Mouse (Mus musculus) thymus, postnatal 4 days (tissue): ENCODE results near the gene Mrps6.

Experiments
- DNase-seq: peaks from one replicate; pipeline ENCODE4 v3.0.0; 2021

The Mrps6 gene

DNA sequence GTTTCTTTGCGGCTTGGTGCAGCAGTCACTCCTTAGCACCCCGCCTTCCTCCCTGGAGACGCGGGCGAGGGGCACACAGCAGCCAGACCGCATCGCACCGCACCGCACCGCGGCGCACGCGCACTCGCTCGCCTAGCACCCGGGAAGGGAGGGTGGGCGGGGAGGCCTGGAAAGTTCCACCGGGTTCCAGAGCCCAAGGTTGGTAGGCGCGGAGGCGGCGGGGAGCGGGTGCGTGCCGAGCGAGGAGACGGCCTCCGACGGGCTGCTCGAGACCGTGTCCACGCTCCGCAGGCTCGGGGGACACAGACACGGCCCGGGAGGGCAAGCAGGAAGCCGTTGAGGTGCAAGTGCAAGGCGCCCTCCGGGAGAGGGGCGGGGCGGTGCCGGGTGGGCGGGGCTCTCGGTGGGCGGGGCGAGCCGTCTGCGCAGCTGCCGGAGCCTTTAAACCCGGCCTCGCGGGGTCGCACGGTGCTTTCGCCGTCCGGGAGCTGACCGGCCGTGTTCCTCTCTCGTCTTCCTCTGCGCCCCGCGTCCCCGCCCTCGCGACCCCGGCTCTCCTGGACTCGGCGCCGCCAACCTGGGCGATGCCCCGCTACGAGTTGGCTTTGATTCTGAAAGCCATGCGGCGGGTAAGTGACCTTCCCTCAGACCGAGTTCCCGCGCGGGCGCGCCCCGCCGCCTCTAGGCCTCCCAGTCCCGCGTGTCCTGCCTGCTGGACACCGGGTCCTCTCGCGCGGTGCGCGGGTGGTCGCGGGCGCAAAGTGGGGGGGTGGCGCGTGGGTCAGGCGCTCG lies at the start of gene Mrps6, which contains the start of the genes Gm49711 and Slc5a3:
Gene Mrps6 (plus strand): TSS at position 419 of the 792 bp plus-strand sequence.
Gene Gm49711 (plus strand): TSS at position 465 of the 792 bp plus-strand sequence.
Gene Slc5a3 (plus strand): TSS at position 471 of the 792 bp plus-strand sequence.
- peak; percentile 92 for DNase-seq

- DNase-seq, result no peak
Observed at GRCm38 (mm10) chr16:92009586-92009985, 48.5 kb upstream of the Mrps6 start.

DNA sequence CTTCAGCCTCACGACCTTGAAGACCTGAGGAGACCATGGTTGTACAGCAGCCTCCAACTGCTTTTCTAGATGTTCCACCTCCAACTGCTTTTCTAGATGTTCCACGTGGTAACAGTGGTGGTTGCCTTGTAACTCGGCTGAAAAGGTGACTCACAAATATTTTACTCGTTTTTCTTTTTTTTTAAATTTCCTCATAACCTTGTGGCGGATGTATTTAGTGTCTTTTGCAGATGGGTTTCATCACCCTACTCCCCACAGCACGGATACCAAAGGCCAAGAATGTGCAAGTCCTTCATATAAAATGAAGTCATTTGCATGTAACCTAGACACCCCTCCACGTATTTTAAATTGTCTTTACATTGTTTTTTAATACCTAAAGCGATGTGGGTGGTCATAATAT lies 41.3 kb upstream of the Mrps6 start:
- DNase-seq, result no peak

GRCm38 (mm10) chr16:92019141-92020118 lies 38.6 kb upstream of the Mrps6 start:
- DNase-seq, result peak; percentile 76

DNA sequence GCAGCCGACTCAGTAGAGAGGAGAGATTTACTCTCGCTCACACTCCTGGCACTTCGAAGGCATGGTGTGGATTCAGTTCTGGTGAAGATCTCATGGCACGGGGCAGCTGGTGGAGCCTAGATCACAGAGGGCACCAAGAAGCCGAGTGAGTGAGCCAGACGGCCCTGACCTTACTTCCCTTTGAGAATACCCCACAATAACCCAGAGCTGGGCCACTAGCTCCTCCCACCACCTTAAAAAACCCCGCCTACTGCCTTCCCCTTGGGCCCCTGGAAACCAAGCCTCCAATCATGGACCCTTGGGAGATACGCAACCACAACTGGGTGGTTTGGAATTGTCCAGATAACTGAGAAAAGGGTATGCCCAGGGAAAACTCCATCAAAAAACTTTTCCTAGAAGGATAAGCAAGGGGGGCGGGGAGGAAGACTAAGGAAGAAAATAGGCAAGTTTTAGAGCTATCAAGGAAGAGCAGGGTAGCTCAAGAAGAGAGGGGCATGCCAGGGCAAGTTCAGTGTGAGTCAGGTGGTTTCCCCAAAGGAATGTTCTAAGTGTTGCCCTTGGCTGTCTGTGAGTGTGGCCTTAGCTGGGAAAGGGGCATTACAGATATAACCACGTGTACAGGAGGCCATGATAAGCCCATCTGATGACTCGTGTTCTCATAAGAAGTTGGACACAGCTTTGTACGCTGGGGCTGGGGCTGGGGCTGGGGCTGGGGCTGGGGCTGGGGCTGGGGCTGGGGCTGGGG lies 36.2 kb upstream of the Mrps6 start:
- no peak for DNase-seq

- DNase-seq, result no peak
Observed at GRCm38 (mm10) chr16:92022494-92023283, 35.4 kb upstream of the Mrps6 start.

DNA sequence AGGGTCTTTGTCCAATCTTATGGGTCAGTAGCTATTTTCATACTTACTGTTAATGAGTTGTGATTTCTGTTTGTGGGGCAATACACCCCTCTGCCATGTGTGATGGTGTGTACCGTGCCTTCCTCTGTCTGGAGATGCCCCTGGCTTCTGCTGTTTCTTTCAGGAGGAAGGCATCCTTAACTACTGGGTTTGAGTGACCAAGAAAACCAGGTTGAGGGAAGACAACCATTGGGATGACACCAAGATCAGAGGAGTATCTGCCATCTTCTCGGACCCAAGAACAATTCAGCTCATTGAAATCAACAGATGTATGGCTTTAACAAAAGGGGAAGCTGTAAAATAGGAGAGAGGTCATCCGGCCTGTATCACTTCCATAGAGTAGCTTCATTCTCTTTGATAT lies 24.8 kb upstream of the Mrps6 start:
- DNase-seq, result no peak

- DNase-seq, result no peak
Observed at GRCm38 (mm10) chr16:92034676-92035075, 23.4 kb upstream of the Mrps6 start.

GRCm38 (mm10) chr16:92036701-92037100 lies 21.4 kb upstream of the Mrps6 start:
- DNase-seq, result no peak

DNA sequence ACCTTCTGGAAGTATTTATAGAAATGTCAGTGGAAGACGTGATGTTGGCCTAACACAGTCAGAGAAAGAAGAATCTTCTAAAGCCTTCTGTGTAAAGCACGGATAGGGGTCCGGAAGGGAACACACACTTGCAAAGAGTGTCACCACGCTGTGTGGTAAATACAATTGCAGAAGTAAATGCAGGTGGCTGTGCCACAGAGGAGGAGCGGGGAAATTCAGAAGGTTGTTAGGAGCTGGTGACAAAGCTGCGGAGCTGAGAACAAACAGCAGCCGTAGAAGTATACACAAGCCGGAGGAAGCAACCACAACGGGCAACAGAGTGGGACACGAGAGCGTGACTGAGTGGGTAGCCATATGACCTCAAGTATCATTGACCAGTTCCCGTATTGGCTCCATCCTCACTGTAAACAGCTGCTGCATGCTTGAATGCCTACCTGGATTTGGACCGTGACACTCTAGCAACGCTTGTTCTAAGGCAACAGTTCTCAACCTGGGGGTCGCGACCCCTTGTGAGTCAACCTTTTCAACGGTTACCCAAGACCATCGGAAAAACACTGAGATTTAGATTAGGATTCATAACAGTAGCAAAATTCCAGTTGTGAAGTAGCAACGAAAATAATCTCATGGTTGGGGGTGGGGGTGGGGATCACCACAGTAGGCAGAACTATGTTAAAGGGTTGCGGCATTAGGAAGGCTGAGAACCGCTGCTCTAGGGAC lies 20.0 kb upstream of the Mrps6 start:
- DNase-seq, result peak; percentile 54

DNA sequence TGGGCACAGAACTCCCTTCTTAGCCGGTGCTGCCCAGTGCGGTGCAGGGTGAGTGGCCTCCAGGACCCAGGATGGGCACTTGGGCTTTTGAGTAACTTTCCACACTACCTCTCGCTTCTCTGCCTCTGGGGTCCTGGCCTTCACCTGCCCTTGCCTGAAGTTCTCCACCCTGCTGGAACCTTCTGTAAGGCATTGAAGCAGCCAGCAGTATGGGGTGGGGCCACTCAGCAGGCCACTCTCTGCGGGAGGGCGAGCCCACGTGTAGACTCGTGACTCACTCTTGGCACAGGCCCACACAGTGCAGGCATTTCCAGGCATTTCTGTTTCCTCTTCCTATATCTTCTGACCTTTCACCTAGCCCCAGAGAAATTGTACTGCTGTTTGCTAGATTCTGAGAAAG lies 18.6 kb upstream of the Mrps6 start:
- DNase-seq, result no peak

GRCm38 (mm10) chr16:92039966-92040365 lies 18.1 kb upstream of the Mrps6 start:
- no peak for DNase-seq

- DNase-seq, result no peak
Observed at GRCm38 (mm10) chr16:92051777-92052310, 6.2 kb upstream of the Mrps6 start.

- no peak for DNase-seq
Observed at GRCm38 (mm10) chr16:92052569-92052968, 5.5 kb upstream of the Mrps6 start.

DNA sequence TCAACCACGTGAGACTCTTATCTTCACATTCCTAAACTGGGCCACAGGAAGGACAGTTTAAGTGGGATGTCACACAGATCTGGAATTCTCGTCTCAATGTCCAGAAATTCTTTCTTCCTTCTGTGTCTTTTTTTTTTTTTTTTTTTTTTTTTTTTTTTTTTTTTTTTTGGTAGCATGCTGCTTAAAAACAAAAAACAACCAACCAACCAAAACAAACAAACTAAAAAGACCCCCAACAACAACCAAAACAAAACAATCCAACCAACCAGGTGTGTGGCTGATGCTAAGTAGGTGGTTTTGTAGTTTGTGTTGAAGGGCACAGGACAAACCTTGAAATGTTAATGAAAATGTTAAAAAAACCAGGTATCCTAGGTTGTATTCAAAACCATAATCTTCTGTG lies 1.4 kb upstream of the Mrps6 start:
- DNase-seq, result no peak

GRCm38 (mm10) chr16:92057456-92057851 lies 616 bp upstream of the Mrps6 start:
- DNase-seq, result no peak

GRCm38 (mm10) chr16:92058644-92059620 lies 862 bp downstream of the Mrps6 start:
- DNase-seq, result peak; percentile 47

DNA sequence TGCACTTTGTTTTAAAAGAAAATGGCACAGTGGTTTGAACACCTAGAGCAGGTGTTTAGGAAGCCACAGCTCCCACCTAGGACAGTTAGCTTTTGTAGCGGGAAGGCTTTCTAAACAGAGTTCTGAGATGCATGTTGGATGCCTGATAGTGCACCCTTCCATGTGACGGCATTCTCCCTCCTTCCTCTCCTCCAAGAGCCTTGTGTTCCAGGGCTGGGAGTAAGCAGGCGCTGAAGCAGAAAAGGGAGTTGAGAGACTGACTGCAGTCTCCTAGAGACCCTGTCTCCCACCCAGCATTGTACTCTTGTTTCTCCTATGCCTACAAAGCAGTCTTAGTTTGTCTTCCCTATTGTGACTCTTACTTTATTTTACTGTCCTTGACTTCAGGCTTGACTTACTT lies 2.1 kb downstream of the Mrps6 start:
- no peak for DNase-seq

DNA sequence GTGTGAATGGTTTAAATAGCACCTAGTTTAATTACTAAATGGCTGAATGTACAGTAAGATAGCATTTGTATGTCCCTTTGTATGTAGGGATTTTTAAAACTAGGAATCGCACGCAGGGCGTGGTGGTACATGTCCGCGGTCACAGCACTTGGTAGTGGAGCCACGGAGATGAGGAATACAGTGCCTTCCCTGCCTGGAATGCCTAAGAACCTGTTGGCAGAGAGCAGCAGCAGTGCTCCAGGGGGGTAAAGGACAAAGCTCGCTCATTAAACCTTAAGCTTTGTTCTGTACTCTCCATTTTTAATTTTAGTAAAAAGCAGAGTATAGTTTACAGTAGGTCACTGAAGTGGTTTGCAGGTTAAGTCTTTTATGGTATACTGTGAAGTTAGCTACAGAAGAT lies 3.5 kb downstream of the Mrps6 start:
- DNase-seq, result no peak

- no peak for DNase-seq
Observed at GRCm38 (mm10) chr16:92062832-92063231, 4.8 kb downstream of the Mrps6 start.
